Mouse (Mus musculus): ENCODE data around the gene Foxj3. TPM values are rescaled to one million over a fixed set of nuclear protein-coding genes. Genes with fewer than 3 reads are reported as not detected.

The Foxj3 gene
- polyA plus RNA-seq, 1 experiment from 2014 or later = 21.4 TPM

GRCm38 (mm10) chr4:119540533-119540890, 3.7 kb downstream of the Foxj3 start:
- Histone ChIP-seq H3K9me3 (ENCODE audit: control insufficient read depth, low read length) (no peaks in the 10 kb centered on the region), H3K27me3 (ENCODE audit: control insufficient read depth, insufficient read depth, low read length) (no peaks in the 10 kb centered on the region), H3K4me2 (ENCODE audit: low read depth) (peak overlapping the region; percentile 76), H3K4me3 (ENCODE audit: low read depth, low read length) (peak overlapping the region; percentile 95), H3K4me1 (ENCODE audit: control insufficient read depth, insufficient read depth, low read length) (peaks cover 9% of the 10 kb centered on the region), H3K36me3 (ENCODE audit: control insufficient read depth, insufficient read depth, low read length) (no peaks in the 10 kb centered on the region), H3K9ac (ENCODE audit: low read length) (peak overlapping the region; percentile 95), H3K27ac (ENCODE audit: low read depth, low read length) (peak overlapping the region; percentile 97; the same call in 1 of the 2 replicates)
- ATAC-seq (ENCODE audit: insufficient read depth, low FRiP score, low TSS enrichment) = no peak
- WGBS = 8% methylated on average over 10 of the region's 10 CpGs
- DNase-seq (ENCODE audit: low spot score) = no peak

- H3K4me1 ChIP-seq (ENCODE audit: control insufficient read depth, insufficient read depth, low read length) = no peaks in the 10 kb centered on the region
- WGBS = 96% methylated on average over 1 of the region's 1 CpGs
- H3K4me3 ChIP-seq (ENCODE audit: low read depth, low read length) = no peak overlapping the region
- H3K27me3 ChIP-seq (ENCODE audit: control insufficient read depth, insufficient read depth, low read length) = no peaks in the 10 kb centered on the region
- ATAC-seq (ENCODE audit: insufficient read depth, low FRiP score, low TSS enrichment) (no peak), DNase-seq (ENCODE audit: low spot score) (no peak)
- no peaks in the 10 kb centered on the region for H3K36me3 ChIP-seq (ENCODE audit: control insufficient read depth, insufficient read depth, low read length)
- H3K9me3 ChIP-seq (ENCODE audit: control insufficient read depth, low read length) = no peaks in the 10 kb centered on the region
- no peak overlapping the region for H3K27ac ChIP-seq (ENCODE audit: low read depth, low read length)
- no peak overlapping the region for H3K9ac ChIP-seq (ENCODE audit: low read length)
- no peak overlapping the region for H3K4me2 ChIP-seq (ENCODE audit: low read depth)
These were observed 14.1 kb downstream of the Foxj3 start for GRCm38 (mm10) chr4:119550864-119551263.

- ATAC-seq (ENCODE audit: insufficient read depth, low FRiP score, low TSS enrichment) (no peak), DNase-seq (ENCODE audit: low spot score) (no peak)
- H3K27ac ChIP-seq (ENCODE audit: low read depth, low read length) = no peak overlapping the region
- no peaks in the 10 kb centered on the region for H3K4me1 ChIP-seq (ENCODE audit: control insufficient read depth, insufficient read depth, low read length)
- H3K27me3 ChIP-seq (ENCODE audit: control insufficient read depth, insufficient read depth, low read length) = no peaks in the 10 kb centered on the region
- WGBS = 88% methylated on average over 2 of the region's 2 CpGs
- no peak overlapping the region for H3K4me2 ChIP-seq (ENCODE audit: low read depth)
- H3K36me3 ChIP-seq (ENCODE audit: control insufficient read depth, insufficient read depth, low read length) = no peaks in the 10 kb centered on the region
- no peaks in the 10 kb centered on the region for H3K9me3 ChIP-seq (ENCODE audit: control insufficient read depth, low read length)
- H3K9ac ChIP-seq (ENCODE audit: low read length) = no peak overlapping the region
- no peak overlapping the region for H3K4me3 ChIP-seq (ENCODE audit: low read depth, low read length)
These were observed 18.7 kb downstream of the Foxj3 start for GRCm38 (mm10) chr4:119555466-119555865.

- Histone ChIP-seq H3K27ac (ENCODE audit: low read depth, low read length) (no peak overlapping the region), H3K4me3 (ENCODE audit: low read depth, low read length) (no peak overlapping the region), H3K4me2 (ENCODE audit: low read depth) (no peak overlapping the region), H3K9me3 (ENCODE audit: control insufficient read depth, low read length) (no peaks in the 10 kb centered on the region), H3K9ac (ENCODE audit: low read length) (no peak overlapping the region), H3K4me1 (ENCODE audit: control insufficient read depth, insufficient read depth, low read length) (no peaks in the 10 kb centered on the region), H3K27me3 (ENCODE audit: control insufficient read depth, insufficient read depth, low read length) (no peaks in the 10 kb centered on the region), H3K36me3 (ENCODE audit: control insufficient read depth, insufficient read depth, low read length) (no peaks in the 10 kb centered on the region)
- no peak for DNase-seq (ENCODE audit: low spot score)
- ATAC-seq (ENCODE audit: insufficient read depth, low FRiP score, low TSS enrichment) = no peak
These were observed 26.3 kb downstream of the Foxj3 start for GRCm38 (mm10) chr4:119563136-119563535.

GRCm38 (mm10) chr4:119566322-119566835, 29.6 kb downstream of the Foxj3 start:
- no peaks in the 10 kb centered on the region for H3K9me3 ChIP-seq (ENCODE audit: control insufficient read depth, low read length)
- H3K36me3 ChIP-seq (ENCODE audit: control insufficient read depth, insufficient read depth, low read length) = no peaks in the 10 kb centered on the region
- H3K4me2 ChIP-seq (ENCODE audit: low read depth) = no peak overlapping the region
- DNase-seq (ENCODE audit: low spot score) = no peak
- no peaks in the 10 kb centered on the region for H3K4me1 ChIP-seq (ENCODE audit: control insufficient read depth, insufficient read depth, low read length)
- no peak overlapping the region for H3K4me3 ChIP-seq (ENCODE audit: low read depth, low read length)
- no peaks in the 10 kb centered on the region for H3K27me3 ChIP-seq (ENCODE audit: control insufficient read depth, insufficient read depth, low read length)
- ATAC-seq (ENCODE audit: insufficient read depth, low FRiP score, low TSS enrichment) = no peak
- H3K9ac ChIP-seq (ENCODE audit: low read length) = no peak overlapping the region
- H3K27ac ChIP-seq (ENCODE audit: low read depth, low read length) = no peak overlapping the region
- 85% methylated on average over 4 of the region's 4 CpGs for WGBS

GRCm38 (mm10) chr4:119572682-119573081, 35.9 kb downstream of the Foxj3 start:
- Histone ChIP-seq H3K9me3 (ENCODE audit: control insufficient read depth, low read length) (no peaks in the 10 kb centered on the region), H3K4me2 (ENCODE audit: low read depth) (no peak overlapping the region), H3K36me3 (ENCODE audit: control insufficient read depth, insufficient read depth, low read length) (no peaks in the 10 kb centered on the region), H3K27me3 (ENCODE audit: control insufficient read depth, insufficient read depth, low read length) (no peaks in the 10 kb centered on the region), H3K9ac (ENCODE audit: low read length) (no peak overlapping the region), H3K4me3 (ENCODE audit: low read depth, low read length) (no peak overlapping the region), H3K4me1 (ENCODE audit: control insufficient read depth, insufficient read depth, low read length) (no peaks in the 10 kb centered on the region), H3K27ac (ENCODE audit: low read depth, low read length) (no peak overlapping the region)
- no peak for DNase-seq (ENCODE audit: low spot score)
- no peak for ATAC-seq (ENCODE audit: insufficient read depth, low FRiP score, low TSS enrichment)
- 93% methylated on average over 3 of the region's 3 CpGs for WGBS

GRCm38 (mm10) chr4:119574504-119574903, 37.7 kb downstream of the Foxj3 start:
- H3K9me3 ChIP-seq (ENCODE audit: control insufficient read depth, low read length) = no peaks in the 10 kb centered on the region
- 81% methylated on average over 2 of the region's 2 CpGs for WGBS
- H3K27ac ChIP-seq (ENCODE audit: low read depth, low read length) = no peak overlapping the region
- no peak overlapping the region for H3K4me3 ChIP-seq (ENCODE audit: low read depth, low read length)
- DNase-seq (ENCODE audit: low spot score) (no peak), ATAC-seq (ENCODE audit: insufficient read depth, low FRiP score, low TSS enrichment) (no peak)
- H3K27me3 ChIP-seq (ENCODE audit: control insufficient read depth, insufficient read depth, low read length) = no peaks in the 10 kb centered on the region
- H3K4me2 ChIP-seq (ENCODE audit: low read depth) = no peak overlapping the region
- no peaks in the 10 kb centered on the region for H3K36me3 ChIP-seq (ENCODE audit: control insufficient read depth, insufficient read depth, low read length)
- H3K9ac ChIP-seq (ENCODE audit: low read length) = no peak overlapping the region
- no peaks in the 10 kb centered on the region for H3K4me1 ChIP-seq (ENCODE audit: control insufficient read depth, insufficient read depth, low read length)

GRCm38 (mm10) chr4:119575459-119575858, 38.7 kb downstream of the Foxj3 start:
- Histone ChIP-seq H3K9me3 (ENCODE audit: control insufficient read depth, low read length) (no peaks in the 10 kb centered on the region), H3K4me1 (ENCODE audit: control insufficient read depth, insufficient read depth, low read length) (no peaks in the 10 kb centered on the region), H3K27me3 (ENCODE audit: control insufficient read depth, insufficient read depth, low read length) (no peaks in the 10 kb centered on the region), H3K9ac (ENCODE audit: low read length) (no peak overlapping the region), H3K27ac (ENCODE audit: low read depth, low read length) (no peak overlapping the region), H3K4me3 (ENCODE audit: low read depth, low read length) (no peak overlapping the region), H3K36me3 (ENCODE audit: control insufficient read depth, insufficient read depth, low read length) (no peaks in the 10 kb centered on the region), H3K4me2 (ENCODE audit: low read depth) (no peak overlapping the region)
- DNase-seq (ENCODE audit: low spot score) (no peak), ATAC-seq (ENCODE audit: insufficient read depth, low FRiP score, low TSS enrichment) (no peak)
- WGBS = 94% methylated on average over 3 of the region's 3 CpGs

- DNase-seq (ENCODE audit: low spot score) (no peak), ATAC-seq (ENCODE audit: insufficient read depth, low FRiP score, low TSS enrichment) (no peak)
- Histone ChIP-seq H3K9ac (ENCODE audit: low read length) (no peak overlapping the region), H3K4me2 (ENCODE audit: low read depth) (no peak overlapping the region), H3K27me3 (ENCODE audit: control insufficient read depth, insufficient read depth, low read length) (no peaks in the 10 kb centered on the region), H3K9me3 (ENCODE audit: control insufficient read depth, low read length) (no peaks in the 10 kb centered on the region), H3K36me3 (ENCODE audit: control insufficient read depth, insufficient read depth, low read length) (no peaks in the 10 kb centered on the region; the same call in 1 of the 2 replicates), H3K4me3 (ENCODE audit: low read depth, low read length) (no peak overlapping the region), H3K4me1 (ENCODE audit: control insufficient read depth, insufficient read depth, low read length) (no peaks in the 10 kb centered on the region), H3K27ac (ENCODE audit: low read depth, low read length) (no peak overlapping the region)
- 97% methylated on average over 2 of the region's 2 CpGs for WGBS
These were observed 51.2 kb downstream of the Foxj3 start for GRCm38 (mm10) chr4:119588037-119588436.

Measured in neural tube, embryonic 11.5 days (tissue).